Mouse (Mus musculus): ENCODE results near the gene Rundc3a.

GRCm38 (mm10) chr11:102437120-102438061 lies 44.2 kb downstream of the Rundc3a start:
- TF ChIP-seq POLR2A (IDR thresholded peaks at IDR 0.05; ENCODE audit: borderline replicate concordance, extremely low read depth, low read depth, low read length) (no peak), CTCF (IDR thresholded peaks at IDR 0.05; ENCODE audit: insufficient read depth, low read length) (no peak)

Data from lung, adult 2 months (tissue).